Mouse (Mus musculus) heart, adult 2 months (tissue): ENCODE data around the gene 4933428G20Rik.

Source experiments
- CTCF ChIP-seq: fragments of 200-600 bp; IDR thresholded peaks from 2 replicates; pipeline ENCODE4 v1.8.1; 2022; ENCODE audit warnings: antibody characterized with exemption, mild to moderate bottlenecking, moderate library complexity
- POLR2A ChIP-seq: fragments of 200-500 bp; IDR thresholded peaks from 2 replicates; pipeline ENCODE4 v1.6.1; 2011; ENCODE audit warnings: mild to moderate bottlenecking, low read depth, low read length, control low read depth; ENCODE audit not compliant: insufficient read depth

DNA sequence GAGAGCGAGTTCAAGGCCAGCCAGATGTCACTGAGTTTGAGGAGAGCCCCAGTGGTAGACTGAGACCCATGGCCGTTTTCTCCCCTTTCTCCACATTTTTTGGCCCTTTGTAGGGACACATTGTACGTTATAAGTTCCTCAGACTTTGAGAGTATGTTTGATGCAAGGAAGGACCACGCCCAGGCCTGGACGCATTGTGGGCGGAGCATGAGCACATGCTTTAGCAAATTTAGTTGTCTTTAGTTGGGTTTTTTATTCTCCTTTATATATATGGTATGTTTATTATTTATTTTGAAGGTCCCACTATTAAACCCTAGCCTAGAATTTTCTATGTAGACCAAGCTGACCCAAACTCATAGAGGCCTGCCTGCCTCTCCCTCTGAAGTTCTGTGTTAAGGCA lies 21.8 kb downstream of the 4933428G20Rik start:
- no peak for TF ChIP-seq POLR2A
- TF ChIP-seq CTCF: no peak
